Comparison of ENCODE assay signal across 8 mouse cellular contexts in genomic region chr4:116017300-116017901, GRCm38 (mm10). TPM values are rescaled to one million over a fixed set of nuclear protein-coding genes. Genes with fewer than 3 reads are reported as not detected.
DNase-seq lines count a peak whose midpoint lies in the region; ATAC-seq and TF ChIP-seq lines count a peak whose summit lies in the region.

No protein-coding gene starts in this region.

- peak; percentile 62; the same call in 1 of the 2 replicates for ATAC-seq in embryonic facial prominence, embryonic 13.5 days (ENCODE audit: insufficient number of reproducible peaks, insufficient read depth, low FRiP score, low TSS enrichment, low read depth)
- peak; percentile 87 for ATAC-seq in kidney, embryonic 14.5 days (ENCODE audit: low FRiP score, low TSS enrichment)

- H3K9ac ChIP-seq in embryonic facial prominence, embryonic 13.5 days, result peak overlapping the region; percentile 67
- peak overlapping the region; percentile 64 for H3K9ac ChIP-seq in kidney, embryonic 14.5 days (ENCODE audit: low read depth, low read length)
- H3K9ac ChIP-seq in liver, adult 2 months (ENCODE audit: low read depth, low read length), result peak overlapping the region; percentile 99

- H3ac ChIP-seq in myocyte (ENCODE audit: control insufficient read depth, insufficient read length), result no peak overlapping the region

- DNase-seq in 3134 (ENCODE audit: extremely low read depth, insufficient read length, low spot score), result peak; percentile 72
- peak; percentile 85 for DNase-seq in adrenal gland, postnatal 25 days
- DNase-seq in heart, embryonic 10.5 days (ENCODE audit: low spot score), result peak; percentile 86
- DNase-seq in liver, adult 2 months (ENCODE audit: extremely low read depth, low read depth, low spot score), result no peak
- DNase-seq in spleen, postnatal 4 days (ENCODE audit: low spot score in 2 of 2), result peak; percentile 33 to 71

- H3K4me3 ChIP-seq in embryonic facial prominence, embryonic 13.5 days, result peak overlapping the region; percentile 61
- peak overlapping the region; percentile 75 for H3K4me3 ChIP-seq in heart, embryonic 10.5 days
- peak overlapping the region; percentile 63 for H3K4me3 ChIP-seq in kidney, embryonic 14.5 days (ENCODE audit: low read length)
- peak overlapping the region; percentile 97 for H3K4me3 ChIP-seq in liver, adult 2 months (ENCODE audit: insufficient read depth, low read depth, low read length)
- H3K4me3 ChIP-seq in myocyte, result peak overlapping the region; percentile 12

- peaks cover 20% of the 10 kb centered on the region for H3K4me1 ChIP-seq in embryonic facial prominence, embryonic 13.5 days
- peaks cover 10% of the 10 kb centered on the region for H3K4me1 ChIP-seq in heart, embryonic 10.5 days
- H3K4me1 ChIP-seq in kidney, embryonic 14.5 days (ENCODE audit: control insufficient read depth, insufficient read depth, low read length), result no peaks in the 10 kb centered on the region
- H3K4me1 ChIP-seq in liver, adult 2 months (ENCODE audit: control insufficient read depth, insufficient read depth, low read length), result peaks cover 18% of the 10 kb centered on the region

- TF ChIP-seq CTCF in liver, adult 2 months (IDR thresholded peaks at IDR 0.05; ENCODE audit: low read depth, low read length), result no peak

- H3K27me3 ChIP-seq in embryonic facial prominence, embryonic 13.5 days, result peaks cover 71% of the 10 kb centered on the region
- peaks cover 76% of the 10 kb centered on the region for H3K27me3 ChIP-seq in heart, embryonic 10.5 days (ENCODE audit: insufficient read depth, poor library complexity, severe bottlenecking)
- H3K27me3 ChIP-seq in kidney, embryonic 14.5 days (ENCODE audit: control insufficient read depth, insufficient read depth, low read length), result peaks cover 47% of the 10 kb centered on the region
- H3K27me3 ChIP-seq in liver, adult 2 months (ENCODE audit: control insufficient read depth, insufficient read depth, low read length), result no peaks in the 10 kb centered on the region
- peaks cover 64% of the 10 kb centered on the region for H3K27me3 ChIP-seq in myocyte (ENCODE audit: control insufficient read depth, insufficient read depth, insufficient read length)

- H3K79me2 ChIP-seq in liver, adult 2 months (ENCODE audit: control insufficient read depth, insufficient read depth, low read length), result peaks cover 33% of the 10 kb centered on the region; the same call in 1 of the 2 replicates
- H3K79me2 ChIP-seq in myocyte (ENCODE audit: control insufficient read depth, insufficient read depth), result no peaks in the 10 kb centered on the region

- under 1% methylated on average over 60 of the region's 60 CpGs for WGBS in embryonic facial prominence, embryonic 13.5 days
- under 1% methylated on average over 60 of the region's 60 CpGs for WGBS in heart, embryonic 10.5 days
- WGBS in kidney, embryonic 14.5 days, result under 1% methylated on average over 57 of the region's 60 CpGs
- WGBS in liver, adult 2 months, result 0% methylated on average over 60 of the region's 60 CpGs

- no peaks in the 10 kb centered on the region for H3K9me3 ChIP-seq in embryonic facial prominence, embryonic 13.5 days
- H3K9me3 ChIP-seq in heart, embryonic 10.5 days, result no peaks in the 10 kb centered on the region
- no peaks in the 10 kb centered on the region for H3K9me3 ChIP-seq in kidney, embryonic 14.5 days (ENCODE audit: control insufficient read depth, low read length)

- H3K27ac ChIP-seq in embryonic facial prominence, embryonic 13.5 days, result no peak overlapping the region
- peak overlapping the region; percentile 77 for H3K27ac ChIP-seq in heart, embryonic 10.5 days
- no peak overlapping the region for H3K27ac ChIP-seq in kidney, embryonic 14.5 days (ENCODE audit: low read depth, low read length)
- H3K27ac ChIP-seq in liver, adult 2 months (replicated peaks; ENCODE audit: insufficient read depth, low read depth, low read length), result peak overlapping the region; percentile 100

- peak; percentile 51; the same call in 1 of the 2 replicates for TF ChIP-seq POLR2A in liver, adult 2 months (IDR thresholded peaks at IDR 0.05; ENCODE audit: extremely low read depth, insufficient read depth, low read length)
- TF ChIP-seq POLR2A in myocyte (IDR thresholded peaks at IDR 0.05; ENCODE audit: insufficient read length, low read depth), result no peak

- H3K36me3 ChIP-seq in embryonic facial prominence, embryonic 13.5 days, result no peaks in the 10 kb centered on the region
- no peaks in the 10 kb centered on the region for H3K36me3 ChIP-seq in heart, embryonic 10.5 days
- H3K36me3 ChIP-seq in kidney, embryonic 14.5 days (ENCODE audit: control insufficient read depth, insufficient read depth, low read length), result no peaks in the 10 kb centered on the region
- H3K36me3 ChIP-seq in liver, adult 2 months (ENCODE audit: control insufficient read depth, insufficient read depth, low read length), result no peaks in the 10 kb centered on the region; the same call in 1 of the 2 replicates
- H3K36me3 ChIP-seq in myocyte (ENCODE audit: control insufficient read depth, insufficient read depth), result no peaks in the 10 kb centered on the region

- H3K4me2 ChIP-seq in embryonic facial prominence, embryonic 13.5 days, result peak overlapping the region; percentile 100
- peak overlapping the region; percentile 95 for H3K4me2 ChIP-seq in kidney, embryonic 14.5 days (replicated peaks; ENCODE audit: low read depth, low read length)
- peak overlapping the region; percentile 84 for H3K4me2 ChIP-seq in myocyte (ENCODE audit: low read depth)

TF ChIP-seq in myocyte, 11 proteins besides CTCF, POLR2A, EP300 and RAD21:
- TF ChIP-seq SRF (IDR thresholded peaks at IDR 0.05; ENCODE audit: control insufficient read depth, insufficient read length, low read depth) (no peak), MAX (IDR thresholded peaks at IDR 0.05; ENCODE audit: low read depth) (no peak), POLR2AphosphoS2 (IDR thresholded peaks at IDR 0.05; ENCODE audit: insufficient read length, low read depth) (no peak), MYOG (IDR thresholded peaks at IDR 0.05; ENCODE audit: control insufficient read depth in 1 of 3, insufficient read depth in 1 of 3, insufficient read length in 2 of 3, low read depth in 2 of 3) (no peak), CEBPB (IDR thresholded peaks at IDR 0.05; ENCODE audit: insufficient read depth, poor library complexity, severe bottlenecking) (no peak), USF1 (IDR thresholded peaks at IDR 0.05; ENCODE audit: low read depth) (no peak), REST (IDR thresholded peaks at IDR 0.05; ENCODE audit: insufficient read depth, insufficient read length) (no peak), TCF12 (IDR thresholded peaks at IDR 0.05; ENCODE audit: insufficient read depth, poor library complexity, severe bottlenecking) (no peak), E2F4 (IDR thresholded peaks at IDR 0.05; ENCODE audit: insufficient read depth) (no peak), TCF3 (IDR thresholded peaks at IDR 0.05; ENCODE audit: insufficient read length, low read depth) (no peak), MYOD1 (IDR thresholded peaks at IDR 0.05; ENCODE audit: control insufficient read depth in 1 of 3, insufficient read length in 2 of 3, low read depth in 2 of 3) (no peak)

RNA-seq across cellular contexts. Expression of gene Faah, which starts 0.3 kb away (rescaled TPM):
- 3.6 and 4.2 TPM in 2 replicates for total RNA-seq in adrenal gland, postnatal 25 days (2021)
- 2.1 and 2.8 TPM in 2 replicates for polyA plus RNA-seq in embryonic facial prominence, embryonic 13.5 days (2015; fragmentation: Nextera tagmentation; extraction: Ambion mirVana)
- 1.3 and 1.7 TPM in 2 replicates for polyA plus RNA-seq in heart, embryonic 10.5 days (2016; fragmentation: Nextera tagmentation; extraction: Ambion mirVana)
- 5.2 and 8.7 TPM in 2 replicates for polyA plus RNA-seq in kidney, embryonic 14.5 days (2014; fragmentation: Nextera tagmentation; extraction: Ambion mirVana)
- 55.9 and 71.4 TPM in 2 replicates for total RNA-seq in liver, adult 2 months (2014; rRNA removed)
- polyA plus RNA-seq in liver, adult 2 months (2012; rRNA removed), result 120 and 125 TPM in 2 replicates
- 0.08 TPM for polyA plus RNA-seq in myocyte (2012; fragmentation: generic; extraction: Trizol)

RNA-seq across cellular contexts. Expression of gene Nsun4, which starts 36.3 kb away (rescaled TPM):
- total RNA-seq in adrenal gland, postnatal 25 days (2021), result 29.0 and 29.3 TPM in 2 replicates
- polyA plus RNA-seq in embryonic facial prominence, embryonic 13.5 days (2015; fragmentation: Nextera tagmentation; extraction: Ambion mirVana), result 20.6 and 24.4 TPM in 2 replicates
- polyA plus RNA-seq in heart, embryonic 10.5 days (2016; fragmentation: Nextera tagmentation; extraction: Ambion mirVana), result 20.4 and 24.9 TPM in 2 replicates
- 17.1 and 24.1 TPM in 2 replicates for polyA plus RNA-seq in kidney, embryonic 14.5 days (2014; fragmentation: Nextera tagmentation; extraction: Ambion mirVana)
- 14.5 and 15.0 TPM in 2 replicates for total RNA-seq in liver, adult 2 months (2014; rRNA removed)
- polyA plus RNA-seq in liver, adult 2 months (2012; rRNA removed), result 8.9 and 11.8 TPM in 2 replicates
- 23.7 TPM for polyA plus RNA-seq in myocyte (2012; fragmentation: generic; extraction: Trizol)

RNA-seq across cellular contexts. Expression of gene Uqcrh, which starts 57.5 kb away (rescaled TPM):
- 491 and 520 TPM in 2 replicates for total RNA-seq in adrenal gland, postnatal 25 days (2021)
- 479 and 566 TPM in 2 replicates for polyA plus RNA-seq in embryonic facial prominence, embryonic 13.5 days (2015; fragmentation: Nextera tagmentation; extraction: Ambion mirVana)
- polyA plus RNA-seq in heart, embryonic 10.5 days (2016; fragmentation: Nextera tagmentation; extraction: Ambion mirVana), result 697 and 904 TPM in 2 replicates
- 513 and 692 TPM in 2 replicates for polyA plus RNA-seq in kidney, embryonic 14.5 days (2014; fragmentation: Nextera tagmentation; extraction: Ambion mirVana)
- total RNA-seq in liver, adult 2 months (2014; rRNA removed), result 528 and 609 TPM in 2 replicates
- polyA plus RNA-seq in liver, adult 2 months (2012; rRNA removed), result 158 and 193 TPM in 2 replicates
- 835 TPM for polyA plus RNA-seq in myocyte (2012; fragmentation: generic; extraction: Trizol)

RNA-seq across cellular contexts. Expression of gene Lrrc41, which starts 57.7 kb away (rescaled TPM):
- total RNA-seq in adrenal gland, postnatal 25 days (2021), result 55.5 and 62.9 TPM in 2 replicates
- polyA plus RNA-seq in embryonic facial prominence, embryonic 13.5 days (2015; fragmentation: Nextera tagmentation; extraction: Ambion mirVana), result 78.3 and 80.8 TPM in 2 replicates
- 69.1 and 77.9 TPM in 2 replicates for polyA plus RNA-seq in heart, embryonic 10.5 days (2016; fragmentation: Nextera tagmentation; extraction: Ambion mirVana)
- polyA plus RNA-seq in kidney, embryonic 14.5 days (2014; fragmentation: Nextera tagmentation; extraction: Ambion mirVana), result 66.6 and 78.1 TPM in 2 replicates
- total RNA-seq in liver, adult 2 months (2014; rRNA removed), result 18.5 and 25.2 TPM in 2 replicates
- polyA plus RNA-seq in liver, adult 2 months (2012; rRNA removed), result 36.5 and 45.8 TPM in 2 replicates
- polyA plus RNA-seq in myocyte (2012; fragmentation: generic; extraction: Trizol), result 36.1 TPM

Comparison
In these comparisons a context has a peak if more than half of its experiments do, and no peak if none do; other contexts are left out.
1. H3K27ac ChIP-seq: peak in heart, embryonic 10.5 days (single experiment) and liver, adult 2 months (single experiment); none in embryonic facial prominence, embryonic 13.5 days (single experiment) and kidney, embryonic 14.5 days (single experiment).
2. H3K4me3 ChIP-seq: peak in every context shown above with its lines; median percentile 97 in liver, adult 2 months; 75 in heart, embryonic 10.5 days; 63 in kidney, embryonic 14.5 days; 61 in embryonic facial prominence, embryonic 13.5 days; 12 in myocyte.
3. RNA of gene Faah, which starts 0.3 kb away (polyA plus RNA-seq): 120 to 125 TPM in liver, adult 2 months; 5.2 to 8.7 TPM in kidney, embryonic 14.5 days, 2.1 to 2.8 TPM in embryonic facial prominence, embryonic 13.5 days, 1.3 to 1.7 TPM in heart, embryonic 10.5 days and 0.08 TPM in myocyte (single experiment); every median in the first group is over 10 times any median in the second.
4. Peak in every context shown above with its lines, with median percentiles within 50 percentile points of each other: H3K4me2 ChIP-seq and H3K9ac ChIP-seq.